Mouse (Mus musculus) megakaryocyte progenitor cell, adult 5-6 weeks (primary cell): Measurements from ENCODE around the gene Clec4e. TPM values are rescaled to one million over a fixed set of nuclear protein-coding genes. Genes with fewer than 3 reads are reported as not detected.

Source experiments
- total RNA-seq, 2 experiments: library from RNA; stranded (forward) in 1 of 2; stranded (reverse) in 1 of 2; fragments of 157-497, 149-512 nt in 1 of 2; fragments of 200-1000 nt in 1 of 2; gene quantifications; 2 replicates each; pipeline versions ENCODE4 v1.2.3 to v1.2.4; 2015 to 2017

Gene Clec4e
- total RNA-seq, 2 experiments from 2014 or later, result 19.3 to 19.6 TPM

Other genes with a start within 250 kb of the Clec4e start
- 0.74 and 1.1 TPM in 2 replicates for gene Clec4b1, start 239.9 kb downstream of the Clec4e start, total RNA-seq (2015)
- gene Clec4b1, start 239.9 kb downstream of the Clec4e start, total RNA-seq (2017), result 2.4 and 3.4 TPM in 2 replicates
- 80.3 and 116 TPM in 2 replicates for gene Clec4a2, start 183.4 kb downstream of the Clec4e start, total RNA-seq (2015)
- gene Clec4a2, start 183.4 kb downstream of the Clec4e start, total RNA-seq (2017), result 53.9 and 91.2 TPM in 2 replicates
- 6.5 and 11.4 TPM in 2 replicates for gene Clec4b2, start 117.0 kb downstream of the Clec4e start, total RNA-seq (2015)
- 10.7 and 13.6 TPM in 2 replicates for gene Clec4b2, start 117.0 kb downstream of the Clec4e start, total RNA-seq (2017)
- 0.81 TPM in 1 of 2 replicates, not detected in the other for gene Clec4n, start 60.0 kb downstream of the Clec4e start, total RNA-seq (2015)
- 0.54 and 1.2 TPM in 2 replicates for gene Clec4n, start 60.0 kb downstream of the Clec4e start, total RNA-seq (2017)
- 10.5 and 11.3 TPM in 2 replicates for gene Clec4d, start 27.8 kb downstream of the Clec4e start, total RNA-seq (2015)
- gene Clec4d, start 27.8 kb downstream of the Clec4e start, total RNA-seq (2017), result 4.1 and 15.2 TPM in 2 replicates
- not detected in 2 replicates for gene Vmn2r19, start 18.5 kb upstream of the Clec4e start, total RNA-seq (2015)
- gene Vmn2r19, start 18.5 kb upstream of the Clec4e start, total RNA-seq (2017), result not detected in 2 replicates
- not detected in 2 replicates for gene Vmn2r20, start 128.2 kb upstream of the Clec4e start, total RNA-seq (2015)
- gene Vmn2r20, start 128.2 kb upstream of the Clec4e start, total RNA-seq (2017), result not detected in 2 replicates
- gene Vmn2r21, start 243.5 kb upstream of the Clec4e start, total RNA-seq (2015), result not detected in 2 replicates
- not detected in 2 replicates for gene Vmn2r21, start 243.5 kb upstream of the Clec4e start, total RNA-seq (2017)